Mouse (Mus musculus): Measurements from ENCODE around the gene Trim66.
A peak's percentile ranks its signal among the peaks of the same experiment; 100 is the strongest.

The Trim66 gene

GRCm38 (mm10) chr7:109448060-109448459 lies 59.9 kb downstream of the Trim66 start:
- DNase-seq (ENCODE audit: low spot score), result no peak

- DNase-seq (ENCODE audit: low spot score), result peak; percentile 27
These were observed 62.9 kb downstream of the Trim66 start for GRCm38 (mm10) chr7:109445012-109445411.

- DNase-seq (ENCODE audit: low spot score), result no peak
These were observed 65.2 kb downstream of the Trim66 start for GRCm38 (mm10) chr7:109442739-109443138.

GRCm38 (mm10) chr7:109440697-109441269 lies 67.2 kb downstream of the Trim66 start:
- DNase-seq (ENCODE audit: low spot score), result no peak

- peak; percentile 34 for DNase-seq (ENCODE audit: low spot score)
These were observed 68.9 kb downstream of the Trim66 start, which contains the start of gene Stk33 for GRCm38 (mm10) chr7:109438781-109439591. Gene Stk33 (minus strand): TSS chr7:109439081.

- no peak for DNase-seq (ENCODE audit: low spot score)
These were observed 83.3 kb downstream of the Trim66 start for GRCm38 (mm10) chr7:109424422-109425159.

- DNase-seq (ENCODE audit: low spot score), result no peak
These were observed 85.1 kb downstream of the Trim66 start for GRCm38 (mm10) chr7:109422803-109423202.

- DNase-seq (ENCODE audit: low spot score), result no peak
These were observed 102.4 kb downstream of the Trim66 start for GRCm38 (mm10) chr7:109405491-109405890.

- DNase-seq (ENCODE audit: low spot score), result no peak
These were observed 108.6 kb downstream of the Trim66 start for GRCm38 (mm10) chr7:109399299-109399698.
